Mouse (Mus musculus): ENCODE results near the gene Os9. TPM values are rescaled to one million over a fixed set of nuclear protein-coding genes. Genes with fewer than 3 reads are reported as not detected.
A peak's percentile ranks its signal among the peaks of the same experiment; 100 is the strongest.
"Not testable (repeated sequence)": the region's sequence is repeated elsewhere in the genome, so short reads cannot be mapped to it uniquely, and the experiment has no call there.

Os9 gene
- polyA plus RNA-seq, 1 experiment: 87.6 TPM

- TF ChIP-seq CTCF (IDR thresholded peaks at IDR 0.05; ENCODE audit: borderline replicate concordance, insufficient read depth, low read length) (no peak), POLR2A (IDR thresholded peaks at IDR 0.05; ENCODE audit: low read depth, low read length) (no peak)
Measured at GRCm38 (mm10) chr10:127077515-127077914, 43.4 kb downstream of the Os9 start.

GRCm38 (mm10) chr10:127076082-127076481 is 44.8 kb downstream of the Os9 start:
- no peak for TF ChIP-seq CTCF (IDR thresholded peaks at IDR 0.05; ENCODE audit: borderline replicate concordance, insufficient read depth, low read length)
- TF ChIP-seq POLR2A (IDR thresholded peaks at IDR 0.05; ENCODE audit: low read depth, low read length): no peak
- Histone ChIP-seq H3K4me3 (ENCODE audit: insufficient read depth, low read length) (no peak overlapping the region), H3K4me1 (ENCODE audit: control insufficient read depth, insufficient read depth, low read length) (0 out of 2 replicates have a peak, but pooled peaks cover 1% of the 10 kb centered on the region), H3K27ac (ENCODE audit: insufficient read depth, low read length) (no peak overlapping the region)

More at GRCm38 (mm10) chr10:127077515-127077914, 43.4 kb downstream of the Os9 start:
- H3K27ac ChIP-seq (ENCODE audit: insufficient read depth, low read length): no peak overlapping the region
- no peak overlapping the region for H3K4me3 ChIP-seq (ENCODE audit: insufficient read depth, low read length)
- H3K4me1 ChIP-seq (ENCODE audit: control insufficient read depth, insufficient read depth, low read length): 0 out of 2 replicates have a peak, but pooled peaks cover 1% of the 10 kb centered on the region

GRCm38 (mm10) chr10:127075651-127076050 is 45.3 kb downstream of the Os9 start:
- TF ChIP-seq CTCF (IDR thresholded peaks at IDR 0.05; ENCODE audit: borderline replicate concordance, insufficient read depth, low read length) (no peak), POLR2A (IDR thresholded peaks at IDR 0.05; ENCODE audit: low read depth, low read length) (no peak)
- H3K4me3 ChIP-seq (ENCODE audit: insufficient read depth, low read length): no peak overlapping the region
- H3K27ac ChIP-seq (ENCODE audit: insufficient read depth, low read length): no peak overlapping the region
- 0 out of 2 replicates have a peak, but pooled peaks cover 1% of the 10 kb centered on the region for H3K4me1 ChIP-seq (ENCODE audit: control insufficient read depth, insufficient read depth, low read length)

- H3K4me3 ChIP-seq (ENCODE audit: insufficient read depth, low read length): no peak within 1 kb of the TSS
- 0 out of 2 replicates have a peak, but pooled peaks cover 1% of the 10 kb centered on the region for H3K4me1 ChIP-seq (ENCODE audit: control insufficient read depth, insufficient read depth, low read length)
- H3K27ac ChIP-seq (ENCODE audit: insufficient read depth, low read length): no peak within 1 kb of the TSS
- TF ChIP-seq POLR2A (IDR thresholded peaks at IDR 0.05; ENCODE audit: low read depth, low read length) (no peak), CTCF (IDR thresholded peaks at IDR 0.05; ENCODE audit: borderline replicate concordance, insufficient read depth, low read length) (no peak)
Measured at GRCm38 (mm10) chr10:127075080-127075479, 45.9 kb downstream of the Os9 start, which contains the start of gene Agap2. TSS of gene Agap2 (plus strand) at chr10:127075284.

- 0 out of 2 replicates have a peak, but pooled peaks cover 1% of the 10 kb centered on the region for H3K4me1 ChIP-seq (ENCODE audit: control insufficient read depth, insufficient read depth, low read length)
- TF ChIP-seq CTCF (IDR thresholded peaks at IDR 0.05; ENCODE audit: borderline replicate concordance, insufficient read depth, low read length): no peak
- H3K27ac ChIP-seq (ENCODE audit: insufficient read depth, low read length): no peak overlapping the region
Measured at GRCm38 (mm10) chr10:127073981-127074380, 47.0 kb downstream of the Os9 start.

GRCm38 (mm10) chr10:127072969-127073368 is 48.0 kb downstream of the Os9 start:
- H3K4me3 ChIP-seq (ENCODE audit: insufficient read depth, low read length); H3K27ac ChIP-seq (ENCODE audit: insufficient read depth, low read length); H3K4me1 ChIP-seq (ENCODE audit: control insufficient read depth, insufficient read depth, low read length): not testable (repeated sequence)

More at GRCm38 (mm10) chr10:127073981-127074380, 47.0 kb downstream of the Os9 start:
- no peak overlapping the region for H3K4me3 ChIP-seq (ENCODE audit: insufficient read depth, low read length)

- not testable (repeated sequence) for H3K4me1 ChIP-seq (ENCODE audit: control insufficient read depth, insufficient read depth, low read length); H3K4me3 ChIP-seq (ENCODE audit: insufficient read depth, low read length); H3K27ac ChIP-seq (ENCODE audit: insufficient read depth, low read length)
Measured at GRCm38 (mm10) chr10:127072270-127072669, 48.7 kb downstream of the Os9 start.

GRCm38 (mm10) chr10:127071203-127071602 is 49.7 kb downstream of the Os9 start:
- Histone ChIP-seq H3K4me3 (ENCODE audit: insufficient read depth, low read length) (0 out of 2 replicates have a peak overlapping the region, but pooled peaks have one; percentile 10), H3K4me1 (ENCODE audit: control insufficient read depth, insufficient read depth, low read length) (peaks cover 5% of the 10 kb centered on the region; the same call in 1 of the 2 replicates), H3K27ac (ENCODE audit: insufficient read depth, low read length) (no peak overlapping the region)
- TF ChIP-seq POLR2A (IDR thresholded peaks at IDR 0.05; ENCODE audit: low read depth, low read length) (no peak), CTCF (IDR thresholded peaks at IDR 0.05; ENCODE audit: borderline replicate concordance, insufficient read depth, low read length) (no peak)

GRCm38 (mm10) chr10:127070190-127071121 is 50.5 kb downstream of the Os9 start, which contains the start of gene Tspan31:
TSS of gene Tspan31 (minus strand) at chr10:127070264.
- Histone ChIP-seq H3K27ac (ENCODE audit: insufficient read depth, low read length) (peak within 1 kb of the TSS; percentile 59), H3K4me3 (ENCODE audit: insufficient read depth, low read length) (peak within 1 kb of the TSS; percentile 81), H3K4me1 (ENCODE audit: control insufficient read depth, insufficient read depth, low read length) (peaks cover 5% of the 10 kb centered on the region; the same call in 1 of the 2 replicates)
- TF ChIP-seq POLR2A (IDR thresholded peaks at IDR 0.05; ENCODE audit: low read depth, low read length) (peak; percentile 81), CTCF (IDR thresholded peaks at IDR 0.05; ENCODE audit: borderline replicate concordance, insufficient read depth, low read length) (no peak)
